Mouse (Mus musculus): ENCODE measurements around the gene Irak3.

- no peak for TF ChIP-seq CTCF (IDR thresholded peaks at IDR 0.05; ENCODE audit: borderline replicate concordance, insufficient read depth, low read depth, low read length)
- TF ChIP-seq POLR2A (IDR thresholded peaks at IDR 0.05; ENCODE audit: borderline replicate concordance, insufficient read depth, low read length) = no peak
These were observed 604 bp downstream of the Irak3 start, which contains the start of gene Tmbim4 for GRCm38 (mm10) chr10:120201131-120201921.
